Mouse (Mus musculus) MEL (cell line): ENCODE results near the gene Cntd1. TPM values are rescaled to one million over a fixed set of nuclear protein-coding genes. Genes with fewer than 3 reads are reported as not detected.

Experiments
- DNase-seq: peaks from one replicate; pipeline ENCODE4 v3.0.0; 2011; ENCODE audit warnings: low read depth, low spot score
- H3K27ac ChIP-seq: 2 replicates; pipeline ENCODE4 v1.5.1; 2012; ENCODE audit warnings: low read depth, mild to moderate bottlenecking, control low read depth, low read length, moderate library complexity; ENCODE audit not compliant: control insufficient read depth
- H3K27me3 ChIP-seq, 2 experiments: fragments of 150-350 bp in 1 of 2; sonication (generic) in 1 of 2; 2 replicates each; pipeline ENCODE4 v1.6.1; 2012; ENCODE audit warnings: low read length in 2 of 2, mild to moderate bottlenecking in 2 of 2, improper control_type of control experiment in 1 of 2, moderate library complexity in 1 of 2; ENCODE audit not compliant: insufficient read depth in 2 of 2, control insufficient read depth in 1 of 2
- H3K36me3 ChIP-seq, 2 experiments: 2 replicates each; pipeline ENCODE4 v1.6.1; 2012 to 2014; ENCODE audit warnings: low read length in 2 of 2, improper control_type of control experiment in 1 of 2, inconsistent platforms in 1 of 2, mild to moderate bottlenecking in 1 of 2; ENCODE audit not compliant: insufficient read depth in 2 of 2, control insufficient read depth in 1 of 2
- H3K4me1 ChIP-seq, 2 experiments: fragments of 150-350 bp in 1 of 2; sonication (generic) in 1 of 2; 2 replicates each; pipeline ENCODE4 v1.6.1; 2012; ENCODE audit warnings: low read length in 2 of 2, improper control_type of control experiment in 1 of 2, mild to moderate bottlenecking in 1 of 2; ENCODE audit not compliant: insufficient read depth in 2 of 2, control insufficient read depth in 1 of 2
- H3K4me3 ChIP-seq, 2 experiments: fragments of 150-350 bp in 1 of 2; sonication (generic) in 1 of 2; 2 replicates each; pipeline ENCODE4 v1.5.1; 2012; ENCODE audit warnings: low read depth in 2 of 2, low read length in 2 of 2, mild to moderate bottlenecking in 2 of 2, moderate library complexity in 2 of 2, control low read depth in 1 of 2, improper control_type of control experiment in 1 of 2; ENCODE audit not compliant: control insufficient read depth in 1 of 2, insufficient read depth in 1 of 2
- H3K79me2 ChIP-seq: 2 replicates; pipeline ENCODE4 v1.6.1; 2012; ENCODE audit warnings: mild to moderate bottlenecking, low read length, moderate library complexity; ENCODE audit not compliant: control insufficient read depth, poor library complexity, insufficient read depth
- H3K9ac ChIP-seq: 2 replicates; pipeline ENCODE4 v1.6.1; 2012; ENCODE audit warnings: low read depth, mild to moderate bottlenecking, control low read depth, low read length, moderate library complexity; ENCODE audit not compliant: control insufficient read depth, poor library complexity, severe bottlenecking
- H3K9me3 ChIP-seq: fragments of 150-350 bp; sonication (generic); replicated peaks from 2 replicates; pipeline ENCODE4 v1.6.1; 2012; ENCODE audit warnings: mild to moderate bottlenecking, low read length, improper control_type of control experiment, moderate library complexity; ENCODE audit not compliant: insufficient read depth
- BHLHE40 ChIP-seq: IDR thresholded peaks from 2 replicates; pipeline ENCODE4 v1.6.1; 2012; ENCODE audit warnings: low read depth, mild to moderate bottlenecking, inconsistent platforms, low read length, improper control_type of control experiment, borderline replicate concordance
- CHD1 ChIP-seq: IDR thresholded peaks from 2 replicates; pipeline ENCODE4 v1.6.1; 2012; ENCODE audit warnings: low read depth, mild to moderate bottlenecking, inconsistent platforms, low read length, improper control_type of control experiment
- CHD2 ChIP-seq: IDR thresholded peaks from 2 replicates; pipeline ENCODE4 v1.6.1; 2011; ENCODE audit warnings: low read length, improper control_type of control experiment
- CTCF ChIP-seq, 3 experiments: IDR thresholded peaks in 2 of 3; conservative IDR thresholded peaks in 1 of 3; 2 replicates each; pipeline ENCODE4 v1.5.1; 2011 to 2012; ENCODE audit warnings: low read length in 3 of 3, low read depth in 2 of 3, mild to moderate bottlenecking in 2 of 3, improper control_type of control experiment in 1 of 3, inconsistent platforms in 1 of 3, mixed read lengths in 1 of 3, moderate library complexity in 1 of 3; ENCODE audit not compliant: control insufficient read depth in 1 of 3, insufficient read depth in 1 of 3, poor library complexity in 1 of 3, severe bottlenecking in 1 of 3
- E2F4 ChIP-seq: IDR thresholded peaks from 2 replicates; pipeline ENCODE4 v1.6.1; 2011; ENCODE audit warnings: low read depth, low read length, improper control_type of control experiment, borderline replicate concordance
- ETS1 ChIP-seq: IDR thresholded peaks from 2 replicates; pipeline ENCODE4 v1.6.1; 2012; ENCODE audit warnings: low read depth, mild to moderate bottlenecking, inconsistent platforms, low read length, improper control_type of control experiment, moderate library complexity
- GABPA ChIP-seq: IDR thresholded peaks from 2 replicates; pipeline ENCODE4 v1.6.1; 2012; ENCODE audit warnings: low read depth, mild to moderate bottlenecking, inconsistent platforms, low read length, improper control_type of control experiment, moderate library complexity
- GATA1 ChIP-seq: IDR thresholded peaks from 2 replicates; pipeline ENCODE4 v1.6.1; 2011; ENCODE audit warnings: low read depth, low read length, improper control_type of control experiment
- JUND ChIP-seq: IDR thresholded peaks from 2 replicates; pipeline ENCODE4 v1.6.1; 2011; ENCODE audit warnings: low read depth, mild to moderate bottlenecking, improper control_type of control experiment, low read length
- KAT2A ChIP-seq: conservative IDR thresholded peaks from 2 replicates; pipeline ENCODE4 v1.6.1; 2012; ENCODE audit warnings: low read depth, low read length, improper control_type of control experiment, inconsistent platforms
- MAFK ChIP-seq: IDR thresholded peaks from 2 replicates; pipeline ENCODE4 v1.6.1; 2011; ENCODE audit warnings: low read depth, mild to moderate bottlenecking, low read length, improper control_type of control experiment, borderline replicate concordance
- MAX ChIP-seq: IDR thresholded peaks from 2 replicates; pipeline ENCODE4 v1.6.1; 2011; ENCODE audit warnings: low read length, improper control_type of control experiment
- MYB ChIP-seq: IDR thresholded peaks from 2 replicates; pipeline ENCODE4 v1.6.1; 2011; ENCODE audit warnings: mild to moderate bottlenecking, low read depth, low read length, improper control_type of control experiment
- MYC ChIP-seq: IDR thresholded peaks from 2 replicates; pipeline ENCODE4 v1.6.1; 2011; ENCODE audit warnings: low read depth, mild to moderate bottlenecking, low read length, improper control_type of control experiment, moderate library complexity
- NELFE ChIP-seq: IDR thresholded peaks from 2 replicates; pipeline ENCODE4 v1.6.1; 2011; ENCODE audit warnings: low read depth, low read length, improper control_type of control experiment
- POLR2A ChIP-seq, 2 experiments: IDR thresholded peaks; 2 replicates each; pipeline ENCODE4 v1.6.1; 2011 to 2012; ENCODE audit warnings: low read length in 2 of 2, mild to moderate bottlenecking in 2 of 2, control low read depth in 1 of 2, improper control_type of control experiment in 1 of 2, low read depth in 1 of 2, moderate library complexity in 1 of 2; ENCODE audit not compliant: control insufficient read depth in 1 of 2, insufficient read depth in 1 of 2, poor library complexity in 1 of 2
- POLR2AphosphoS2 ChIP-seq: IDR thresholded peaks from 2 replicates; pipeline ENCODE4 v1.6.1; 2011; ENCODE audit warnings: low read length, improper control_type of control experiment
- RAD21 ChIP-seq: IDR thresholded peaks from 2 replicates; pipeline ENCODE4 v1.6.1; 2011; ENCODE audit warnings: mild to moderate bottlenecking, low read depth, low read length, improper control_type of control experiment
- RCOR1 ChIP-seq: IDR thresholded peaks from 2 replicates; pipeline ENCODE4 v1.6.1; 2012; ENCODE audit warnings: low read depth, mild to moderate bottlenecking, inconsistent platforms, low read length, improper control_type of control experiment
- SMC3 ChIP-seq: IDR thresholded peaks from 2 replicates; pipeline ENCODE4 v1.6.1; 2011; ENCODE audit warnings: low read depth, low read length, improper control_type of control experiment
- TAL1 ChIP-seq: IDR thresholded peaks from 2 replicates; pipeline ENCODE4 v1.6.1; 2012; ENCODE audit warnings: mild to moderate bottlenecking, inconsistent platforms, low read length, moderate library complexity, mixed read lengths
- TBP ChIP-seq: IDR thresholded peaks from 2 replicates; pipeline ENCODE4 v1.8.0; 2011; ENCODE audit warnings: low read depth, low read length, improper control_type of control experiment
- UBTF ChIP-seq: IDR thresholded peaks from 2 replicates; pipeline ENCODE4 v1.6.1; 2012; ENCODE audit warnings: low read depth, mild to moderate bottlenecking, inconsistent platforms, low read length, improper control_type of control experiment, moderate library complexity, borderline replicate concordance; ENCODE audit not compliant: insufficient read depth
- USF1 ChIP-seq: IDR thresholded peaks from 2 replicates; pipeline ENCODE4 v1.6.1; 2014; ENCODE audit warnings: low read depth, mild to moderate bottlenecking, inconsistent platforms, low read length, improper control_type of control experiment, moderate library complexity
- USF2 ChIP-seq, 2 experiments: IDR thresholded peaks; 2 replicates each; pipeline ENCODE4 v1.6.1; 2011 to 2012; ENCODE audit warnings: improper control_type of control experiment in 2 of 2, low read length in 2 of 2, borderline replicate concordance in 1 of 2, inconsistent platforms in 1 of 2, low read depth in 1 of 2, mild to moderate bottlenecking in 1 of 2; ENCODE audit not compliant: insufficient read depth in 1 of 2
- ZC3H11A ChIP-seq: IDR thresholded peaks from 2 replicates; pipeline ENCODE4 v1.6.1; 2012; ENCODE audit warnings: low read depth, mild to moderate bottlenecking, inconsistent platforms, low read length, improper control_type of control experiment
- ZKSCAN1 ChIP-seq: IDR thresholded peaks from 2 replicates; pipeline ENCODE4 v1.6.1; 2012; ENCODE audit warnings: low read depth, mild to moderate bottlenecking, inconsistent platforms, low read length, improper control_type of control experiment, moderate library complexity
- ZNF384 ChIP-seq: IDR thresholded peaks from 2 replicates; pipeline ENCODE4 v1.6.1; 2012; ENCODE audit warnings: low read depth, mild to moderate bottlenecking, inconsistent platforms, low read length, improper control_type of control experiment
- polyA plus RNA-seq, 2 experiments: library from polyadenylated mRNA; stranded (reverse) in 1 of 2; unstranded in 1 of 2; fragments of >175 nt in 1 of 2; fragments of >200 nt in 1 of 2; gene quantifications; 2 replicates each; pipeline versions ENCODE4 v1.2.1 to v1.2.4; 2012; ENCODE audit warnings: low replicate concordance in 2 of 2, low read depth in 1 of 2; ENCODE audit not compliant: insufficient read length in 2 of 2, insufficient read depth in 1 of 2, missing spikeins in 1 of 2
- total RNA-seq: library from RNA; depleted of rRNA; stranded (reverse); fragments of 300-350 nt; gene quantifications from 2 replicates; pipeline ENCODE4 v1.2.3, GENCODE M21; 2012

Gene Cntd1
- total and polyA plus RNA-seq, 3 experiments: 0.84 to 2.4 TPM; not detected in 1

DNA sequence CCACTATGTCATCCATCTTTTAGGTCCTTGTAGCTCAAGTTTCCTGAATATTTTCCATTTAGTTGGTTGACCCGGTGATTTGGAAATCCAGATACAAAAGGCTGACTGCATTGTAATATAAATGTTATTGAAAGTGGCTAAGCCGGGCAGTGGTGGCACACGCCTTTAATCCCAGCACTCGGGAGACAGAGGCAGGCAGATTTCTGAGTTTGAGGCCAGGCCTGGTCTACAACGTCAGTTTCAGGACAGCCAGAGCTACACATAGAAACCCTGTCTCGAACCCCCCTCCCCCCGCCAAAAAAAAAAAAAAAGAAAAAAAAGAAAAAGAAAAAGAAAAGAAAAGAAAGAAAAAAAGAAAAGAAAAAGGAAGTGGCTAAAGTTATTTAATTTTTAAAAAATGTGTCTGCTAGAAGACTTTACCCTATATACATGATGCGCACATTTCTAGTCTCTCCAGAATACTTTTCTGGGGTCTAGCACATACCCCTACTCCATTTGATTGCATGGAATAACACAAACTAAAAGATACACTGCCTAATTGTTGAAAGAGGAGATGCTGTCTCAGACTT, 36.4 kb downstream of the Cntd1 start:
- H3K79me2 ChIP-seq: peaks cover 33% of the 10 kb centered on the region
- no peaks in the 10 kb centered on the region for H3K27me3 ChIP-seq
- no peaks in the 10 kb centered on the region for H3K9me3 ChIP-seq
- peaks cover 22 to 32% of the 10 kb centered on the region in 2 experiments for H3K4me1 ChIP-seq
- TF ChIP-seq RCOR1 (no peak), ETS1 (no peak), UBTF (no peak), CHD2 (no peak), JUND (no peak), E2F4 (no peak), CHD1 (0 out of 2 replicates have a peak, but pooled peaks have one; percentile 42), POLR2AphosphoS2 (no peak), MYC (no peak), NELFE (no peak), ZNF384 (peak; percentile 77), MAX (no peak), POLR2A (IDR thresholded peaks at IDR 0.05; ENCODE audit: control insufficient read depth in 1 of 2, insufficient read depth in 1 of 2, low read depth in 1 of 2, low read length in 2 of 2, poor library complexity in 1 of 2) (no peak), TBP (no peak), MAFK (no peak)
- peak overlapping the region; percentile 97 for H3K9ac ChIP-seq
- H3K27ac ChIP-seq: peak overlapping the region; percentile 100
- no peak for DNase-seq
- peak overlapping the region; percentile 94 to 96 for H3K4me3 ChIP-seq
- peaks cover 25 to 48% of the 10 kb centered on the region in 2 experiments for H3K36me3 ChIP-seq

DNA sequence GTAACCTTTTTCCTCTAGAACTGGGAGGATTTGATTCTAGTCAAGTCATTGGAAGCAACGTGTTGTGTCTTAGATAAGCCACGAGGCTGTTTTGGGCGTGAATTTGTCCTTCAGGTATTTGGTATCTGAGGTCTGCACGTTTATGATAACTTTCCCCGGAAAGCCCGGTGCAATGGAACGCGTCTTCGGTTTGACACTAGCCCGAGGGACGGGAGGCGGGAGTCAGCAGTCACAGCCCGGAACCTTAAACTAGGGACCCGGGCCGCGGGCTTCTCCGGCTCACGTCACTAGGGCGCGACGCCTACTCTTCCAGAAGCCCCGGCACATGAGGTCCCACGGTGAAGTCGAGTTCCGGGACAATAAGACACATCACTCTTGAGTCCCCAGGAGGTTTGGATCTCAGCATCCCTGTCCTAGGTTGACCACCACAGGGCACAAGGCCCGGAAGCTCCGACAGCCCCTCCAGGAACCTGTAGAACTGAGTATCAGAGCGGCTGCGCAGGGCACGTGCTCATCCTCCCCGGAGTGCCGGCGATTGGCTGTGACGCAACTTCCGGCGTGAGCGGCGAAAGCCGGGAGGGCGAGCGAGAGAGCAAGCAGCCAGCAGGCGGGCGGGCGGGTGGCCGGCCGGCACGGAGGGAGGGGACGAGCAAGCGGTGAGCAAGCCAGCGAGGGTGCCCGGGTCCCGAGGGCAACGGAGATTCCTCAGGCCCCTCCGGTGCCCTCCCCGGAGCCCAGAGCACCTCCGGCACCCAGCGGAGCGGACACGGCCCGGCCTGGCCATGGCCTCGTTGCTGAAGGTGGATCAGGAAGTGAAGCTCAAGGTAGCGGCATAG, 37.1 kb downstream of the Cntd1 start, which contains the start of gene Psme3:
Gene Psme3 (plus strand): TSS at position 549 of the 836 bp plus-strand sequence.
- peaks cover 22 to 31% of the 10 kb centered on the region in 2 experiments for H3K4me1 ChIP-seq
- peaks cover 30 to 48% of the 10 kb centered on the region in 2 experiments for H3K36me3 ChIP-seq
- H3K79me2 ChIP-seq: peaks cover 33% of the 10 kb centered on the region
- peak within 1 kb of the TSS; percentile 94 to 96 for H3K4me3 ChIP-seq
- H3K27ac ChIP-seq: peak within 1 kb of the TSS; percentile 100
- H3K9ac ChIP-seq: peak within 1 kb of the TSS; percentile 97
- no peaks in the 10 kb centered on the region for H3K27me3 ChIP-seq
- H3K9me3 ChIP-seq: no peaks in the 10 kb centered on the region
- DNase-seq: peak; percentile 99
- no peak for TF ChIP-seq GABPA
- no peak for TF ChIP-seq SMC3
- TF ChIP-seq E2F4: peak; percentile 86
- TF ChIP-seq POLR2AphosphoS2: peak; percentile 89
- no peak for TF ChIP-seq RAD21
- TF ChIP-seq ZNF384: no peak
- TF ChIP-seq CHD1: peak; percentile 44; the same call in 1 of the 2 replicates
- no peak for TF ChIP-seq CHD2
- TF ChIP-seq KAT2A: peak; percentile 64; the same call in 1 of the 2 replicates
- peak; percentile 90 for TF ChIP-seq NELFE
- no peak for TF ChIP-seq ZC3H11A
- TF ChIP-seq GATA1: peak; percentile 97
- TF ChIP-seq BHLHE40: peak; percentile 96
- 0 out of 6 replicates have a peak, but pooled peaks of 1 of the 3 experiments have one; percentile 7 for TF ChIP-seq CTCF (IDR thresholded peaks at IDR 0.05 in 2 of 3, conservative IDR thresholded peaks at IDR 0.05 in 1 of 3; ENCODE audit: control insufficient read depth in 1 of 3, insufficient read depth in 1 of 3, low read depth in 2 of 3, low read length in 3 of 3, poor library complexity in 1 of 3, severe bottlenecking in 1 of 3)
- no peak for TF ChIP-seq ZKSCAN1
- TF ChIP-seq USF1: peak; percentile 90
- peak; percentile 70 for TF ChIP-seq MYB
- TF ChIP-seq MAFK: peak; percentile 59; the same call in 1 of the 2 replicates
- 0 out of 4 replicates have a peak, but pooled peaks of 1 of the 2 experiments have one; percentile 23 for TF ChIP-seq USF2 (IDR thresholded peaks at IDR 0.05; ENCODE audit: borderline replicate concordance in 1 of 2, insufficient read depth in 1 of 2, low read depth in 1 of 2, low read length in 2 of 2)
- TF ChIP-seq MYC: peak; percentile 100
- TF ChIP-seq TAL1: peak; percentile 96
- peak; percentile 93 for TF ChIP-seq RCOR1
